Mouse (Mus musculus): ENCODE measurements around the gene Tekt4. TPM values are rescaled to one million over a fixed set of nuclear protein-coding genes. Genes with fewer than 3 reads are reported as not detected.

Tekt4 gene
- polyA plus RNA-seq, 1 experiment from 2014 or later = not detected

GRCm38 (mm10) chr17:25467781-25468180, 13.4 kb downstream of the Tekt4 start:
- H3K9me3 ChIP-seq = no peaks in the 10 kb centered on the region
- H3K27me3 ChIP-seq (ENCODE audit: poor library complexity, severe bottlenecking) = peaks cover 64% of the 10 kb centered on the region
- peaks cover 24% of the 10 kb centered on the region for H3K4me1 ChIP-seq
- no peak overlapping the region for H3K27ac ChIP-seq
- WGBS = 80% methylated on average over 6 of the region's 6 CpGs
- no peak for DNase-seq (ENCODE audit: extremely low spot score, low spot score)
- no peaks in the 10 kb centered on the region for H3K36me3 ChIP-seq (replicated peaks)
- H3K4me3 ChIP-seq = no peak overlapping the region

GRCm38 (mm10) chr17:25468301-25468700, 13.9 kb downstream of the Tekt4 start:
- Histone ChIP-seq H3K27me3 (ENCODE audit: poor library complexity, severe bottlenecking) (peaks cover 68% of the 10 kb centered on the region), H3K4me3 (no peak overlapping the region), H3K36me3 (replicated peaks) (no peaks in the 10 kb centered on the region), H3K4me1 (peaks cover 19% of the 10 kb centered on the region), H3K27ac (no peak overlapping the region), H3K9me3 (no peaks in the 10 kb centered on the region)
- WGBS = 81% methylated on average over 6 of the region's 6 CpGs
- DNase-seq (ENCODE audit: extremely low spot score, low spot score) = no peak

GRCm38 (mm10) chr17:25469798-25470197, 15.4 kb downstream of the Tekt4 start:
- 42% methylated on average over 8 of the region's 8 CpGs for WGBS
- peaks cover 72% of the 10 kb centered on the region for H3K27me3 ChIP-seq (ENCODE audit: poor library complexity, severe bottlenecking)
- DNase-seq (ENCODE audit: extremely low spot score, low spot score) = peak; percentile 75
- no peak overlapping the region for H3K27ac ChIP-seq
- no peaks in the 10 kb centered on the region for H3K36me3 ChIP-seq (replicated peaks)
- H3K4me1 ChIP-seq = peaks cover 25% of the 10 kb centered on the region
- H3K9me3 ChIP-seq = no peaks in the 10 kb centered on the region
- H3K4me3 ChIP-seq = no peak overlapping the region

GRCm38 (mm10) chr17:25471418-25471817, 17.0 kb downstream of the Tekt4 start:
- 57% methylated on average over 8 of the region's 8 CpGs for WGBS
- DNase-seq (ENCODE audit: extremely low spot score, low spot score) = peak; percentile 27
- no peaks in the 10 kb centered on the region for H3K9me3 ChIP-seq
- no peak overlapping the region for H3K4me3 ChIP-seq
- peaks cover 37% of the 10 kb centered on the region for H3K4me1 ChIP-seq
- H3K36me3 ChIP-seq (replicated peaks) = no peaks in the 10 kb centered on the region
- H3K27me3 ChIP-seq (ENCODE audit: poor library complexity, severe bottlenecking) = peaks cover 83% of the 10 kb centered on the region
- H3K27ac ChIP-seq = no peak overlapping the region

- Histone ChIP-seq H3K4me1 (peaks cover 41% of the 10 kb centered on the region), H3K4me3 (no peak overlapping the region), H3K9me3 (no peaks in the 10 kb centered on the region), H3K36me3 (replicated peaks) (no peaks in the 10 kb centered on the region), H3K27ac (no peak overlapping the region), H3K27me3 (ENCODE audit: poor library complexity, severe bottlenecking) (peaks cover 89% of the 10 kb centered on the region)
- WGBS = 62% methylated on average over 14 of the region's 14 CpGs
- DNase-seq (ENCODE audit: extremely low spot score, low spot score) = no peak
Observed at GRCm38 (mm10) chr17:25472044-25472443, 17.6 kb downstream of the Tekt4 start.

- Histone ChIP-seq H3K4me1 (peaks cover 43% of the 10 kb centered on the region), H3K36me3 (replicated peaks) (no peaks in the 10 kb centered on the region), H3K4me3 (peak overlapping the region; percentile 53), H3K27me3 (ENCODE audit: poor library complexity, severe bottlenecking) (peaks cover 79% of the 10 kb centered on the region), H3K9me3 (no peaks in the 10 kb centered on the region), H3K27ac (no peak overlapping the region)
- WGBS = 2% methylated on average over 38 of the region's 38 CpGs
- peak; percentile 70 for DNase-seq (ENCODE audit: extremely low spot score, low spot score)
Observed at GRCm38 (mm10) chr17:25474330-25475077, 20.1 kb downstream of the Tekt4 start.

- H3K36me3 ChIP-seq (replicated peaks) = no peaks in the 10 kb centered on the region
- DNase-seq (ENCODE audit: extremely low spot score, low spot score) = peak; percentile 53
- no peak overlapping the region for H3K27ac ChIP-seq
- H3K9me3 ChIP-seq = no peaks in the 10 kb centered on the region
- peaks cover 44% of the 10 kb centered on the region for H3K4me1 ChIP-seq
- peaks cover 74% of the 10 kb centered on the region for H3K27me3 ChIP-seq (ENCODE audit: poor library complexity, severe bottlenecking)
- WGBS = 40% methylated on average over 19 of the region's 19 CpGs
- no peak overlapping the region for H3K4me3 ChIP-seq
Observed at GRCm38 (mm10) chr17:25475946-25476744, 21.7 kb downstream of the Tekt4 start.

GRCm38 (mm10) chr17:25480152-25480551, 25.7 kb downstream of the Tekt4 start:
- H3K4me3 ChIP-seq = no peak overlapping the region
- no peak overlapping the region for H3K27ac ChIP-seq
- peaks cover 37% of the 10 kb centered on the region for H3K27me3 ChIP-seq (ENCODE audit: poor library complexity, severe bottlenecking)
- no peak for DNase-seq (ENCODE audit: extremely low spot score, low spot score)
- H3K9me3 ChIP-seq = no peaks in the 10 kb centered on the region
- no peaks in the 10 kb centered on the region for H3K36me3 ChIP-seq (replicated peaks)
- H3K4me1 ChIP-seq = peaks cover 23% of the 10 kb centered on the region
- WGBS = 64% methylated on average over 8 of the region's 8 CpGs

GRCm38 (mm10) chr17:25480820-25481219, 26.4 kb downstream of the Tekt4 start:
- 70% methylated on average over 4 of the region's 4 CpGs for WGBS

GRCm38 (mm10) chr17:25482092-25482491, 27.7 kb downstream of the Tekt4 start:
- no peaks in the 10 kb centered on the region for H3K36me3 ChIP-seq (replicated peaks)
- DNase-seq (ENCODE audit: extremely low spot score, low spot score) = no peak
- H3K4me3 ChIP-seq = no peak overlapping the region
- H3K27ac ChIP-seq = no peak overlapping the region
- WGBS = 90% methylated on average over 6 of the region's 6 CpGs
- H3K9me3 ChIP-seq = no peaks in the 10 kb centered on the region
- peaks cover 9% of the 10 kb centered on the region for H3K4me1 ChIP-seq
- peaks cover 18% of the 10 kb centered on the region for H3K27me3 ChIP-seq (ENCODE audit: poor library complexity, severe bottlenecking)

More at GRCm38 (mm10) chr17:25480820-25481219, 26.4 kb downstream of the Tekt4 start:
- Histone ChIP-seq H3K27ac (no peak overlapping the region), H3K27me3 (ENCODE audit: poor library complexity, severe bottlenecking) (peaks cover 30% of the 10 kb centered on the region), H3K4me1 (peaks cover 19% of the 10 kb centered on the region), H3K9me3 (no peaks in the 10 kb centered on the region), H3K36me3 (replicated peaks) (no peaks in the 10 kb centered on the region), H3K4me3 (no peak overlapping the region)
- DNase-seq (ENCODE audit: extremely low spot score, low spot score) = no peak

- Histone ChIP-seq H3K9me3 (no peaks in the 10 kb centered on the region), H3K27ac (peak within 1 kb of the TSS; percentile 42; the same call in 1 of the 2 replicates), H3K4me3 (peak within 1 kb of the TSS; percentile 50), H3K36me3 (replicated peaks) (no peaks in the 10 kb centered on the region), H3K4me1 (peaks cover 18% of the 10 kb centered on the region), H3K27me3 (ENCODE audit: poor library complexity, severe bottlenecking) (peaks cover 79% of the 10 kb centered on the region)
- WGBS = 1% methylated on average over 21 of the region's 28 CpGs
- DNase-seq (ENCODE audit: extremely low spot score, low spot score) = peak; percentile 38
Observed at GRCm38 (mm10) chr17:25497013-25497412, 42.6 kb downstream of the Tekt4 start, which contains the start of gene Sstr5. Sstr5 (minus strand) TSS chr17:25497288.

GRCm38 (mm10) chr17:25502599-25502998, 48.2 kb downstream of the Tekt4 start:
- Histone ChIP-seq H3K27me3 (ENCODE audit: poor library complexity, severe bottlenecking) (peaks cover 26% of the 10 kb centered on the region), H3K4me1 (peaks cover 2% of the 10 kb centered on the region; the same call in 1 of the 2 replicates), H3K27ac (no peak overlapping the region), H3K9me3 (no peaks in the 10 kb centered on the region), H3K4me3 (no peak overlapping the region), H3K36me3 (replicated peaks) (no peaks in the 10 kb centered on the region)
- 75% methylated on average over 4 of the region's 4 CpGs for WGBS
- no peak for DNase-seq (ENCODE audit: extremely low spot score, low spot score)

- 30% methylated on average over 3 of the region's 3 CpGs for WGBS
- peaks cover 15% of the 10 kb centered on the region; the same call in 1 of the 2 replicates for H3K27me3 ChIP-seq (ENCODE audit: poor library complexity, severe bottlenecking)
- H3K36me3 ChIP-seq (replicated peaks) = no peaks in the 10 kb centered on the region
- no peak overlapping the region for H3K4me3 ChIP-seq
- 0 out of 2 replicates have a peak, but pooled peaks cover 3% of the 10 kb centered on the region for H3K4me1 ChIP-seq
- no peak overlapping the region for H3K27ac ChIP-seq
- DNase-seq (ENCODE audit: extremely low spot score, low spot score) = peak; percentile 64
- H3K9me3 ChIP-seq = no peaks in the 10 kb centered on the region
Observed at GRCm38 (mm10) chr17:25507799-25508198, 53.4 kb downstream of the Tekt4 start.
